Mouse (Mus musculus): ENCODE data around the gene Esyt2.

Gene Esyt2

GRCm38 (mm10) chr12:116367346-116367745 lies 86.3 kb downstream of the Esyt2 start:
- no peak for DNase-seq

GRCm38 (mm10) chr12:116368857-116369256 lies 87.9 kb downstream of the Esyt2 start:
- DNase-seq: no peak

- DNase-seq: no peak
Measured at GRCm38 (mm10) chr12:116383101-116383500, 102.1 kb downstream of the Esyt2 start.

- no peak for DNase-seq
Measured at GRCm38 (mm10) chr12:116383995-116384394, 103.0 kb downstream of the Esyt2 start.

GRCm38 (mm10) chr12:116386802-116387201 lies 105.8 kb downstream of the Esyt2 start:
- no peak for DNase-seq

GRCm38 (mm10) chr12:116389868-116390267 lies 108.9 kb downstream of the Esyt2 start:
- DNase-seq: no peak

- no peak for DNase-seq
Measured at GRCm38 (mm10) chr12:116394327-116394726, 113.3 kb downstream of the Esyt2 start.

GRCm38 (mm10) chr12:116395312-116395711 lies 114.3 kb downstream of the Esyt2 start:
- DNase-seq: no peak

- DNase-seq: no peak
Measured at GRCm38 (mm10) chr12:116396072-116396695, 115.2 kb downstream of the Esyt2 start.

- DNase-seq: peak; percentile 28
Measured at GRCm38 (mm10) chr12:116404012-116404679, 123.2 kb downstream of the Esyt2 start.

- DNase-seq: peak; percentile 97
Measured at GRCm38 (mm10) chr12:116405045-116405835, 124.2 kb downstream of the Esyt2 start, which contains the start of gene Ncapg2. Gene Ncapg2 (plus strand): TSS chr12:116405402.

GRCm38 (mm10) chr12:116405836-116406155 lies 124.8 kb downstream of the Esyt2 start:
- no peak for DNase-seq

- DNase-seq: no peak
Measured at GRCm38 (mm10) chr12:116407883-116408282, 126.9 kb downstream of the Esyt2 start.

GRCm38 (mm10) chr12:116414941-116415340 lies 133.9 kb downstream of the Esyt2 start:
- DNase-seq: no peak

GRCm38 (mm10) chr12:116416514-116416913 lies 135.5 kb downstream of the Esyt2 start:
- DNase-seq: no peak

- DNase-seq: no peak
Measured at GRCm38 (mm10) chr12:116421656-116422055, 140.7 kb downstream of the Esyt2 start.

- DNase-seq: no peak
Measured at GRCm38 (mm10) chr12:116425392-116425791, 144.4 kb downstream of the Esyt2 start.

GRCm38 (mm10) chr12:116433742-116434141 lies 152.7 kb downstream of the Esyt2 start:
- DNase-seq: no peak

GRCm38 (mm10) chr12:116435232-116435631 lies 154.2 kb downstream of the Esyt2 start:
- DNase-seq: no peak

GRCm38 (mm10) chr12:116436125-116436524 lies 155.1 kb downstream of the Esyt2 start:
- DNase-seq: no peak

GRCm38 (mm10) chr12:116438591-116438990 lies 157.6 kb downstream of the Esyt2 start:
- DNase-seq: no peak

Measured in cerebellum, adult 8-10 months (tissue).